Mouse (Mus musculus) liver, embryonic 14.5 days (tissue): ENCODE measurements around the gene Msi2.

Experiments
- CTCF ChIP-seq: IDR thresholded peaks from 2 replicates; pipeline ENCODE4 v1.5.1; 2016; ENCODE audit warnings: antibody characterized with exemption, low read depth, control low read depth
- EP300 ChIP-seq: IDR thresholded peaks from 2 replicates; pipeline ENCODE4 v1.6.1; 2016; ENCODE audit warnings: antibody characterized with exemption, low read depth

DNA sequence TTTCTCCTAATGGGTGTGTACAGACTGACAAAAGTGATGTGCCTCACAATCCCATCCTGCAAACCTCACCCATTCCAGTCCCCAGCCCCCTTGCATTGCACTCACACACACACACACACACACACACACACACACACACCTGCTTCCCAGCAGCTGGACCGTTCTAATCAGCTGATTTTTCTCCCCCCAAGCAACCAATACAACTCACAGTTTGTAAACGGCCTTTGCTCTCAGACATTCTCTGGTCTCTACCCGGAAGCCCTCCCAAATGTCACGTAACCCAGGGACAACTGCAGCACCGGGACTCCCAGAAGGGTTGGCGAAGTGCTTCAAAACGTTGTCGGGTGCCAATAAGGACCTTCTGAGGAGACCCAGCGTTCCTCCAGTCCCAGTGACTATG lies 57.9 kb downstream of the Msi2 start:
- TF ChIP-seq CTCF: no peak
- TF ChIP-seq EP300: no peak
